ENCODE assay signal across 18 mouse cellular contexts in the genomic region with DNA sequence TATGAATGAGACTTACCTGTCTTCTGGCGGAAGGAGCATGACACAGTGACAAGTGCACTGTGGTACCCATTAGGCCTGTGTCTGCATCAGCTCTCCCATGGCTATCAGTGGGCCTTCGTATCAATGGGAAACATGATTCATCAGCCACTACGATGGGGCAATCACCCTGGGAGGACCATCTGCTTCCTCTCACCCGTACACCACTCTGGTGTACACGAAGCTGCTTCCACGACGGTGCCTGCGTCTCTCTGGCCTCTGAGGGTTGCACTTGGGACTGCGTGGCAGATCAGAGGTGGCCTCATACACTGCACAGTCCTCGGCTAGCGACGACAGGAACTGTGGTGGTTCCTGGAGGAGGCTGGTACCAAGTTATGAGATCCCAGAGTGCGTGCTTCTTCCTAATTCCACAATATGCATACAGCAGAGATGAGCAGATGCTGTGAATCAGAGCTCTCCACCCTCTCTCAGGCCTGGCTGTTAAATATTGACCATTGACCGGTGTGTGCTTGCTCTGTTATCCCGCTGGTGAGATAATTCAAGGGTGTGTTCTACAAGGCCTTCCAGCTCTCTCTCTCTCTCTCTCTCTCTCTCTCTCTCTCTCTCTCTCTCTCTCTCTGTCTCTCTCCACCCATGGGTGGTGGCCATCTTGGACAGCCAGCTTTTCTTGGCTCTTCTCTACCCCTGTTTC. TPM values are rescaled to one million over a fixed set of nuclear protein-coding genes. Genes with fewer than 3 reads are reported as not detected.
A peak's percentile ranks its signal among the peaks of the same experiment; 100 is the strongest.
DNase-seq lines count a peak whose midpoint lies in the region; ATAC-seq and TF ChIP-seq lines count a peak whose summit lies in the region.
"Had no signal": no experiment of that assay in that cellular context is flagged by ENCODE, and none has a peak within 500 bp of the region (broad histone marks: within the 10 kb centered on the region; RNA-seq: fewer than 3 reads in every experiment).

No protein-coding gene starts in this region.

- no peak overlapping the region for H3K4me2 ChIP-seq in liver, embryonic 14.5 days (ENCODE audit: low read depth)
- H3K4me2 ChIP-seq: forebrain, embryonic 13.5 days; heart, embryonic 15.5 days; hindbrain, embryonic 14.5 days; kidney, embryonic 15.5 days had no signal

- WGBS in liver, embryonic 14.5 days (ENCODE audit: insufficient replicate concordance) = 35% methylated on average over 15 of the region's 15 CpGs
- 42% methylated on average over 15 of the region's 15 CpGs for WGBS in small intestine, adult 2 months

- H3K9me3 ChIP-seq in liver, embryonic 14.5 days (ENCODE audit: control insufficient read depth, low read length) = peaks cover 2% of the 10 kb centered on the region; the same call in 1 of the 2 replicates
- H3K9me3 ChIP-seq: forebrain, embryonic 13.5 days; heart, embryonic 15.5 days; kidney, embryonic 15.5 days had no signal

- DNase-seq in heart, adult 11 months = peak; percentile 70
- DNase-seq in heart, postnatal 10 days = no peak
- no peak for DNase-seq in liver, embryonic 14.5 days (ENCODE audit: low read depth in 3 of 3, low spot score in 3 of 3)
- DNase-seq in gastrocnemius, adult 8-10 months (ENCODE audit: low spot score in 2 of 2) = no peak
- no peak for DNase-seq in layer of hippocampus, postnatal 36 days
- no peak for DNase-seq in lung, postnatal 14 days
- DNase-seq: cerebellum, adult 11 months; heart, adult 18-20 months; lung, adult 18-20 months; retina, postnatal 1 day; thymus, postnatal 36 days had no signal

- no peak for TF ChIP-seq POLR2A in small intestine, adult 2 months (IDR thresholded peaks at IDR 0.05; ENCODE audit: low read depth, low read length)

- no peak for TF ChIP-seq CTCF in liver, embryonic 14.5 days (IDR thresholded peaks at IDR 0.05; ENCODE audit: low read depth)
- no peak for TF ChIP-seq CTCF in small intestine, adult 2 months (IDR thresholded peaks at IDR 0.05; ENCODE audit: extremely low read depth, insufficient read length, insufficient replicate concordance, low read depth, low read length)

- peak; percentile 98 for ATAC-seq in granulocyte monocyte progenitor cell, adult 5-6 weeks (replicated peaks; ENCODE audit: poor library complexity, severe bottlenecking)
- ATAC-seq in liver, embryonic 14.5 days (ENCODE audit: insufficient read depth) = peak; percentile 32; the same call in 1 of the 2 replicates
- ATAC-seq: forebrain, embryonic 13.5 days had no signal

- H3K9ac ChIP-seq in liver, embryonic 14.5 days (replicated peaks) = no peak overlapping the region
- H3K9ac ChIP-seq: forebrain, embryonic 13.5 days; heart, embryonic 15.5 days; hindbrain, embryonic 14.5 days; kidney, embryonic 15.5 days had no signal

- no peak overlapping the region for H3K4me3 ChIP-seq in liver, embryonic 14.5 days (ENCODE audit: insufficient read depth in 1 of 2, low read depth in 2 of 2, low read length in 2 of 2)
- H3K4me3 ChIP-seq in small intestine, adult 2 months (ENCODE audit: low read depth, low read length) = peak overlapping the region; percentile 51
- H3K4me3 ChIP-seq: forebrain, embryonic 13.5 days; heart, embryonic 15.5 days; kidney, embryonic 15.5 days had no signal

- intact Hi-C loops in heart, postnatal 10 days (cut with DNase I) = no loop called here

- H3K4me1 ChIP-seq in liver, embryonic 14.5 days (replicated peaks; ENCODE audit: control insufficient read depth in 2 of 2, insufficient read depth in 2 of 2, low read length in 1 of 2) = peaks cover 7 to 16% of the 10 kb centered on the region in 2 experiments
- H3K4me1 ChIP-seq in small intestine, adult 2 months (ENCODE audit: control insufficient read depth, insufficient read depth, insufficient read length, low read length) = peaks cover 5% of the 10 kb centered on the region
- H3K4me1 ChIP-seq: forebrain, embryonic 13.5 days; heart, embryonic 15.5 days had no signal

- no peaks in the 10 kb centered on the region for H3K27me3 ChIP-seq in liver, embryonic 14.5 days (ENCODE audit: control insufficient read depth, insufficient read depth, low read length)
- H3K27me3 ChIP-seq in small intestine, adult 2 months (ENCODE audit: control insufficient read depth, insufficient read depth, low read length) = no peaks in the 10 kb centered on the region
- H3K27me3 ChIP-seq: forebrain, embryonic 13.5 days; heart, embryonic 15.5 days; kidney, embryonic 15.5 days had no signal

- H3K27ac ChIP-seq in liver, embryonic 14.5 days = no peak overlapping the region
- H3K27ac ChIP-seq in small intestine, adult 2 months (ENCODE audit: insufficient read depth, low read depth, low read length) = peak overlapping the region; percentile 59
- H3K27ac ChIP-seq: forebrain, embryonic 13.5 days; heart, embryonic 15.5 days; hindbrain, embryonic 14.5 days; kidney, embryonic 15.5 days; macrophage had no signal

- no peaks in the 10 kb centered on the region for H3K36me3 ChIP-seq in liver, embryonic 14.5 days (replicated peaks; ENCODE audit: control insufficient read depth, insufficient read depth, low read depth)
- no peaks in the 10 kb centered on the region for H3K36me3 ChIP-seq in small intestine, adult 2 months (ENCODE audit: control insufficient read depth, insufficient read depth, low read length)
- H3K36me3 ChIP-seq: heart, embryonic 15.5 days; kidney, embryonic 15.5 days had no signal

- TF ChIP-seq EP300 in liver, embryonic 14.5 days (IDR thresholded peaks at IDR 0.05; ENCODE audit: low read depth) = no peak

RNA-seq across cellular contexts. Expression of a gene that starts 9.6 kb away (rescaled TPM):
- 10 to 100 TPM; 33.7 to 38.5 TPM for total RNA-seq in heart, postnatal 10 days (2021)
- total RNA-seq in granulocyte monocyte progenitor cell, adult 5-6 weeks (2014; fragmentation: Nextera tagmentation) = 33.6 and 43.6 TPM in 2 replicates
- 54.3 and 66.2 TPM in 2 replicates for total RNA-seq in granulocyte monocyte progenitor cell, adult 5-6 weeks (2017)
- 3.8 and 5.9 TPM in 2 replicates for polyA plus RNA-seq in liver, embryonic 14.5 days (2012; rRNA removed)
- 13.3 and 14.5 TPM in 2 replicates for polyA plus RNA-seq in liver, embryonic 14.5 days (2014; fragmentation: Nextera tagmentation; extraction: Ambion mirVana)
- 5.1 and 15.0 TPM in 2 replicates for polyA plus RNA-seq in small intestine, adult 2 months (2012; rRNA removed)
- 1 to 10 TPM; 6.7 to 8.1 (median 7.2) TPM for total RNA-seq in gastrocnemius, adult 8-10 months (2022)
- total RNA-seq in layer of hippocampus, postnatal 36 days (2021) = 10 to 100 TPM; 12.2 to 17.1 TPM
